Mouse (Mus musculus) G1E (cell line): ENCODE data around the gene Tmc4. TPM values are rescaled to one million over a fixed set of nuclear protein-coding genes. Genes with fewer than 3 reads are reported as not detected.

Experiments
- ATAC-seq: 2 replicates; pipeline ENCODE4 v1.8.0; 2016; ENCODE audit warnings: mild to moderate bottlenecking; ENCODE audit not compliant: insufficient number of reproducible peaks, poor library complexity, low FRiP score, severe bottlenecking; ENCODE audit errors: extremely low read depth
- DNase-seq: peaks from one replicate; pipeline ENCODE4 v3.0.0; 2012; ENCODE audit warnings: low spot score
- H3K27me3 ChIP-seq: 2 replicates; pipeline ENCODE4 v1.6.1; 2012; ENCODE audit warnings: mild to moderate bottlenecking, low read length, inconsistent platforms; ENCODE audit not compliant: insufficient read depth
- H3K36me3 ChIP-seq: replicated peaks from 2 replicates; pipeline ENCODE3; 2012; ENCODE audit warnings: mild to moderate bottlenecking, inconsistent platforms
- H3K4me1 ChIP-seq: 2 replicates; pipeline ENCODE4 v1.6.1; 2012; ENCODE audit warnings: low read depth, low read length, inconsistent platforms, mixed read lengths; ENCODE audit not compliant: insufficient read depth
- H3K4me3 ChIP-seq: 2 replicates; pipeline ENCODE4 v1.5.1; 2012; ENCODE audit warnings: low read depth, mild to moderate bottlenecking, inconsistent platforms, low read length, moderate library complexity, mixed read lengths
- H3K9me3 ChIP-seq: replicated peaks from 2 replicates; pipeline ENCODE4 v1.6.1; 2012; ENCODE audit warnings: inconsistent platforms
- CTCF ChIP-seq: IDR thresholded peaks from 2 replicates; pipeline ENCODE4 v1.5.1; 2012; ENCODE audit warnings: low read depth, low read length, inconsistent platforms, mixed read lengths
- GATA1 ChIP-seq: IDR thresholded peaks from 2 replicates; pipeline ENCODE4 v1.6.1; 2012; ENCODE audit warnings: borderline replicate concordance, low read length, inconsistent platforms, mixed read lengths
- GATA2 ChIP-seq: IDR thresholded peaks from 2 replicates; pipeline ENCODE4 v1.6.1; 2012; ENCODE audit warnings: low read depth, low read length, inconsistent platforms, borderline replicate concordance
- POLR2AphosphoS5 ChIP-seq: IDR thresholded peaks from 2 replicates; pipeline ENCODE4 v1.6.1; 2012; ENCODE audit warnings: low read depth, low read length, inconsistent platforms; ENCODE audit not compliant: insufficient replicate concordance
- TAL1 ChIP-seq: conservative IDR thresholded peaks from 2 replicates; pipeline ENCODE4 v1.6.1; 2012; ENCODE audit warnings: low read depth, low read length, inconsistent platforms, mixed read lengths
- polyA plus RNA-seq: library from polyadenylated mRNA; stranded (reverse); fragments of >175 nt; gene quantifications from 2 replicates; pipeline ENCODE4 v1.2.3, GENCODE M21; 2012
- total RNA-seq, 2 experiments: library from RNA; stranded (forward) in 1 of 2; stranded (reverse) in 1 of 2; fragments of 200-1000 nt in 1 of 2; fragments of >200 nt in 1 of 2; fragmentation: Nextera tagmentation in 1 of 2; gene quantifications; 2 replicates each; pipeline ENCODE4 v1.2.3; 2014 to 2017

Gene Tmc4
- total and polyA plus RNA-seq, 3 experiments, result 1.8 to 14.7 (median 5.5) TPM

DNA sequence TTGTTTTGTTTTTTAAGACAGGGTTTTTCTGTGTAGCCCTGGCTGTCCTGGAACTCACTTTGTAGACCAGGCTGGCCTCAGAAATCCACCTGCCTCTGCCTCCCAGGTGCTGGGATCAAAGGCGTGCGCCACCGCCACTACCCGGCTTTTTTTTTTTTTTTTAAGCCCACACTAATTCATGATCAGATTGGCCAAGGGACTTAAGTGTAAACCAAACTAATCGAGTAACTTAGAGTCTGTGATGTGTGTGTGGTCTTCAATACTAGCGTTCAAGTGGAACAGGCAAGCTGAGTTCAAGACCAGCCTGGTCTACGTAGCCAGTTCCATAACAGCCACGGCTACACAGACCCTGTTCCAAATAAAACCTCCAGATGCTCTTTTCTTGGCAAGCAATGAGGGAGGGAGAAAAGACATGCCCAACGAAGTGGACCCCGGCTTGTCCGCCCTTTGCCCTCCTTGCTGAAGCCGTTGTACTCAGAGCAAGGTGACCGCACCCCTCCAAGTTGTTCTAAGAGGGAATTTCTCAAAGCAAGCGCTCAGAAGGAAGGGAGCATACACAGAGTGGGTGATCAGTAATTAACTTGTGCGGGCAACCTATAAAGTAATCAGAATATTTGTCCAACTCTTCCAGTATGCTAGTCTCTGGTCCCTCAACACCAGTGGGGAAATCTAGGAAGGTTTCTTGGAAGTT is 12.7 kb downstream of the Tmc4 start:
- TF ChIP-seq TAL1 (no peak), CTCF (no peak), GATA1 (no peak), GATA2 (no peak), POLR2AphosphoS5 (no peak)
- Histone ChIP-seq H3K4me1 (peaks cover 40% of the 10 kb centered on the region), H3K4me3 (peak overlapping the region; percentile 86), H3K36me3 (peaks cover 48% of the 10 kb centered on the region), H3K9me3 (no peaks in the 10 kb centered on the region), H3K27me3 (no peaks in the 10 kb centered on the region)
- DNase-seq (no peak), ATAC-seq (no peak)

DNA sequence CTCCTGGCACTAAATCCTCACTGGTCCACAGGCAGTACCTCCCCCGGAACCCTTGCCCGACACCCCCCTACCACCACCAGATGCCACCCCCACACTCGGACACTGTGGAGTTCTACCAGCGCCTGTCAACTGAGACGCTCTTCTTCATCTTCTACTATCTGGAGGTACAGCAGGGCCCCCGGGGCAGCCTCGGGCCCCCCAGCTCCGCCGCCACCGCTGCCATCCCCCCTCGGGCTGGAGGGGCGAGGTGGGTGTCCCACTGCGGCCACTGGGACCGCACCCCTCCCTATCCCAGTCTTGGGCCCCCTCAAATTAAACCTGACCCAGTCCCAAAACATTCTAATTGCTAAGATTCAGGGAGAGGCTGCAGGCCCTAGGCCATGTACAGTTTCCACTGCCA is 18.8 kb downstream of the Tmc4 start:
- DNase-seq (no peak), ATAC-seq (no peak)
- Histone ChIP-seq H3K27me3 (no peaks in the 10 kb centered on the region), H3K36me3 (peaks cover 100% of the 10 kb centered on the region), H3K4me3 (no peak overlapping the region), H3K9me3 (no peaks in the 10 kb centered on the region), H3K4me1 (peaks cover 21% of the 10 kb centered on the region)
- TF ChIP-seq GATA2 (no peak), POLR2AphosphoS5 (no peak), CTCF (no peak), TAL1 (no peak), GATA1 (no peak)

DNA sequence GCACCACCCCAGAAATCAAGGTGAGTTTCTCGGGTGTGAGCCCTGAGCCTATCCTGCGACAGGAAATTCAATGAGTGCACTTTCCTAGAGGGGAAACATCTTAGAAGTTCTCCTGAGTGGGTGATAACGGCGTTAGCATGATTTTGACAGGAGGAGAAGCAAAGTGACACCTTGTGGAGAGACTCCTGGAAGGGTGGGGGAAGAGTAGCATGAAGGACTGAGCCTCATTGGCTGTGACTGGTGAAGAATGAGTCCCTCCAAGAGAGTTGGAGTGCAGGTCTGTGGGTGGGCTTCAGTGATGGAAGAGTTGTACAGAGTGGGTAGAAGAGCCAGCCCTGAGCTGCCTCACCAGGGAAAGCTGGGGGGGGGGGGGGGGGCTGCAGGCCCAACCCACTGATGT is 20.4 kb downstream of the Tmc4 start:
- H3K36me3 ChIP-seq, result peaks cover 100% of the 10 kb centered on the region
- no peak overlapping the region for H3K4me3 ChIP-seq
- TF ChIP-seq GATA1 (no peak), CTCF (no peak), POLR2AphosphoS5 (no peak), GATA2 (no peak), TAL1 (no peak)
- H3K27me3 ChIP-seq, result no peaks in the 10 kb centered on the region
- DNase-seq (no peak), ATAC-seq (no peak)
- H3K4me1 ChIP-seq, result peaks cover 27% of the 10 kb centered on the region
- H3K9me3 ChIP-seq, result no peaks in the 10 kb centered on the region

DNA sequence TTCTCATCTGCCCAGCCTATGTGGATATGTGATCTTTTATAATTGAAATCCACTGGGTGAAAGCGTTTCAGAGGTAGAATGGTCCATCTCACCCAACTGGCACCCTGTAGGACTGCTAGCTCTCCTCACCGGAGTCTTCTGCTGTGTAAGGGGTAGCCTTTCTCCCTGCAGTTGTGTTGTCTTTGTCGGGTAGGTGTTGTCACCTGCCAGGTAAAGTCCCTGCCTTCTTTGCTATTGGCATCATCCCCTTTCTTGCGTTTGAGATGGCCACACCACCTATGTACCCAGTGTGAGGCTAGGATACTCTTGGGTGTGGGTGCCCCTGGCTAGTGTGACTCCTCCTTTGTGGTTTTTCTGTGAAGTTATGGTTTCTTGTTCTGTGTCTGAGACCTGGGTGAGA is 30.7 kb downstream of the Tmc4 start:
- Histone ChIP-seq H3K27me3 (no peaks in the 10 kb centered on the region), H3K9me3 (no peaks in the 10 kb centered on the region), H3K4me1 (peaks cover 64% of the 10 kb centered on the region), H3K36me3 (peaks cover 69% of the 10 kb centered on the region), H3K4me3 (peak overlapping the region; percentile 86)
- no peak for TF ChIP-seq POLR2AphosphoS5
- TF ChIP-seq GATA1, result no peak
- no peak for TF ChIP-seq CTCF
- no peak for TF ChIP-seq GATA2
- TF ChIP-seq TAL1, result no peak
- DNase-seq (no peak), ATAC-seq (no peak)

DNA sequence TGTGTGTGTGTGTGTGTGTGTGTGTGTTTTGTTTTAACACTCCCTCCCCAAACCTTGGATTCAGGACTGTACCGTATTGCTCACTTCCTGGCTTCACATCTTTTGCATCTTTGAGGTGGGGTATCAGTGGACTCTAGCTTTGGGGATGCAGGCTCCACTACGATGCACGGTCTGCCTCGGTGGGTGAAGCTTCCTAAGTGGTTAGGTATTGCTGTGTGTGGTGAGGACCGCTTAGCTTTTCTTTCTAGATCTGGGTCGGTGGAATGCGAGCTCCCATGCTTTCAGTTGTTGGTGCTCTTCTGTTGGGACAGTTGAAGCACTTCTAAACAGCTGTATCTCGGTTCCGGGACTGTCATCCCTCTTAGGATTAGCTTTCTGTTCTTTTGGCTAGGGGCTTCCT is 31.2 kb downstream of the Tmc4 start:
- Histone ChIP-seq H3K36me3 (peaks cover 69% of the 10 kb centered on the region), H3K4me3 (peak overlapping the region; percentile 86), H3K4me1 (peaks cover 64% of the 10 kb centered on the region), H3K27me3 (no peaks in the 10 kb centered on the region), H3K9me3 (no peaks in the 10 kb centered on the region)
- ATAC-seq (no peak), DNase-seq (no peak)
- TF ChIP-seq CTCF (no peak), GATA1 (no peak), GATA2 (no peak), TAL1 (no peak), POLR2AphosphoS5 (no peak)

DNA sequence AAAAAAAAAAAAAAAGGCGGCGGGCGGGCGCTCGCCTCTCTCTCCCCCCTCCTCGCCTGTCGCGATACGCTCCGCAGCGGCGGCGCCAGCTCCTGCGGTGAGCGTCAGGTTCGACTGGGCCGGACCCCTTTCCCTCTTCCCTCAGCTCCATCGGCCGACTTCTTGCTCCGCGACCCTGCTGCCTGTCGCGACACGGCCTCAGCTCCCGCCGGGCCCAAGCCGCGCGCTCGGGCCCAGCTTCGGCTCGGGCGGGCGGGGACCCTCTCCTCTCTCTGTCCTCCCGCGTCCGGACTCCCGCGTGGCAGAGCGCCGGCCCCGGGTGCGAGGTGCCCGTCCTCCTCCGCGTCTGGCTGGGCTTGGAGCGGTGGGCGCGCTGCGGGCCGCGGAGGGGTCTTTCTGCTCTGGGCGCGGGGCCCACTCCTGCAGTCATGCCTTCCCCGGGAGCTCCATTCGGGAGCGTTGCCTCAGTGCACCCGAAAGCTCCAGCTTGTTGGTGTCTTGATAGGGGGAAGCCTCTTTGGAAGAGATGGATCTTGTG is 31.8 kb downstream of the Tmc4 start:
- Histone ChIP-seq H3K9me3 (no peaks in the 10 kb centered on the region), H3K27me3 (no peaks in the 10 kb centered on the region), H3K4me1 (peaks cover 61% of the 10 kb centered on the region), H3K36me3 (peaks cover 69% of the 10 kb centered on the region), H3K4me3 (peak overlapping the region; percentile 86)
- DNase-seq (peak; percentile 32), ATAC-seq (no peak)
- TF ChIP-seq GATA1 (no peak), CTCF (no peak)
